In the genomic region with DNA sequence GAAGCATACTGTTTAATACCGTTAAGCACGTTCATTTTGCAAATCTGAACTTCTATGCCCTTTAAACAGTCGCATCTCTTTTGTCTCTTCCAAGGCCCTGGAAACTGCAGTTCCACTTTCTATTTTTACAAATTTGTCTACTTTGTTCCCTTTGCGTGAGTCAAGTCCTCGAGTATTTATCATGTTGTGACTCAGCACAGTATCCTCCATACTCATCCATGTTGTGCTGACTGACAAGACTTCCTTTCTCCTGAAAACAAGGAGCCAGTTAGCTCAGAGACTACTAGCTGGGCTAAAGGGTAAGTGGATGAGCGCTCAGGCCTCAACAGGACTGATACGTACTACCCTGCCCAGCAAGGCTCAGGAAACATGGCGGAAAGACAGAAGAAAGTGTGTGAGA, we compare ENCODE assay signal across 15 mouse cellular contexts.
DNase-seq lines count a peak whose midpoint lies in the region.
"Had no signal": no experiment of that assay in that cellular context is flagged by ENCODE, and none has a peak within 500 bp of the region (broad histone marks: within the 10 kb centered on the region; RNA-seq: fewer than 3 reads in every experiment).

No protein-coding gene starts in this region.

- DNase-seq in adrenal gland, adult 2 months: peak; percentile 32
- DNase-seq in adrenal gland, adult 8-10 months: no peak
- peak; percentile 24 for DNase-seq in 3134 (ENCODE audit: extremely low read depth, insufficient read length, low spot score)
- peak; percentile 11 for DNase-seq in Muller cell, postnatal 12 days (ENCODE audit: inconsistent ontology term)
- DNase-seq in brain, adult 2 months (ENCODE audit: low read depth, low spot score): peak; percentile 13
- no peak for DNase-seq in layer of hippocampus, postnatal 10 days (ENCODE audit: low spot score in 2 of 2)
- no peak for DNase-seq in right cerebral cortex, postnatal 14 days
- DNase-seq: cerebellum, adult 18-20 months; cerebellum, adult 9-10 months; cerebellum, postnatal 14 days; forebrain, postnatal 0 days; gastrocnemius, adult 2 months; gastrocnemius, postnatal 14 days; heart, adult 2 months; kidney, adult 2 months had no signal

Comparison
In these comparisons a context has a peak if more than half of its experiments do, and no peak if none do; other contexts are left out.
1. DNase-seq: peak in adrenal gland, adult 2 months (single experiment), 3134 (single experiment), Muller cell, postnatal 12 days (single experiment) and brain, adult 2 months (single experiment); none in adrenal gland, adult 8-10 months (single experiment), layer of hippocampus, postnatal 10 days (0 of 2) and right cerebral cortex, postnatal 14 days (single experiment).